Mouse (Mus musculus) ES-Bruce4 (cell line): ENCODE measurements around the gene Hectd1. TPM values are rescaled to one million over a fixed set of nuclear protein-coding genes. Genes with fewer than 3 reads are reported as not detected.

Experiments
- H3K27ac ChIP-seq: 2 replicates; pipeline ENCODE4 v1.5.1; 2012; ENCODE audit warnings: low read length, inconsistent platforms; ENCODE audit not compliant: insufficient read depth
- H3K27me3 ChIP-seq: 2 replicates; pipeline ENCODE4 v1.6.1; 2012; ENCODE audit warnings: mild to moderate bottlenecking, low read length, inconsistent platforms; ENCODE audit not compliant: control insufficient read depth, poor library complexity, insufficient read depth, severe bottlenecking
- H3K36me3 ChIP-seq: 2 replicates; pipeline ENCODE4 v1.6.1; 2012; ENCODE audit warnings: inconsistent platforms, mild to moderate bottlenecking, low read length, moderate library complexity; ENCODE audit not compliant: control insufficient read depth, poor library complexity, insufficient read depth, severe bottlenecking
- H3K4me1 ChIP-seq: one replicate; pipeline ENCODE4 v1.8.1; 2011; ENCODE audit warnings: low read length; ENCODE audit not compliant: control insufficient read depth, insufficient read depth
- H3K4me3 ChIP-seq: 2 replicates; pipeline ENCODE4 v1.5.1; 2011; ENCODE audit warnings: low read depth, mild to moderate bottlenecking, low read length
- H3K9ac ChIP-seq: 2 replicates; pipeline ENCODE4 v1.6.1; 2012; ENCODE audit warnings: low read depth, mild to moderate bottlenecking, inconsistent platforms; ENCODE audit not compliant: poor library complexity, severe bottlenecking
- H3K9me3 ChIP-seq: replicated peaks from 2 replicates; pipeline ENCODE4 v1.6.1; 2012; ENCODE audit warnings: mild to moderate bottlenecking, low read length, inconsistent platforms; ENCODE audit not compliant: control insufficient read depth, poor library complexity, insufficient read depth, severe bottlenecking
- CTCF ChIP-seq: IDR thresholded peaks from one replicate; pipeline ENCODE4 v1.8.1; 2011; ENCODE audit warnings: low read depth, low read length
- EP300 ChIP-seq: IDR thresholded peaks from 2 replicates; pipeline ENCODE4 v1.6.1; 2011; ENCODE audit warnings: low read depth, low read length; ENCODE audit not compliant: insufficient read depth
- POLR2A ChIP-seq: IDR thresholded peaks from one replicate; pipeline ENCODE4 v1.8.1; 2011; ENCODE audit warnings: low read length; ENCODE audit not compliant: insufficient read depth
- polyA plus RNA-seq: library from polyadenylated mRNA; stranded (reverse); fragments of >200 nt; gene quantifications from 2 replicates; pipeline ENCODE4 v1.2.4, GENCODE M21; 2011; ENCODE audit warnings: low read depth; ENCODE audit not compliant: missing spikeins, insufficient read depth, insufficient read length

Hectd1 gene
- polyA plus RNA-seq, 1 experiment = 96.9 TPM

- no peaks in the 10 kb centered on the region for H3K9me3 ChIP-seq
- H3K4me3 ChIP-seq = no peak overlapping the region
- H3K27ac ChIP-seq = peak overlapping the region; percentile 85
- peak; percentile 57; the same call in 1 of the 2 replicates for TF ChIP-seq EP300
- no peak for TF ChIP-seq CTCF
- peak overlapping the region; percentile 97; the same call in 1 of the 2 replicates for H3K9ac ChIP-seq
- H3K4me1 ChIP-seq = no peaks in the 10 kb centered on the region
- H3K36me3 ChIP-seq = peaks cover 3% of the 10 kb centered on the region; the same call in 1 of the 2 replicates
- no peaks in the 10 kb centered on the region for H3K27me3 ChIP-seq
Measured at GRCm38 (mm10) chr12:51831931-51832330, 2.6 kb upstream of the Hectd1 start.

- Histone ChIP-seq H3K27me3 (no peaks in the 10 kb centered on the region), H3K4me3 (0 out of 2 replicates have a peak overlapping the region, but pooled peaks have one; percentile 29), H3K4me1 (no peaks in the 10 kb centered on the region), H3K36me3 (peaks cover 6% of the 10 kb centered on the region; the same call in 1 of the 2 replicates), H3K9me3 (no peaks in the 10 kb centered on the region), H3K9ac (peak overlapping the region; percentile 97; the same call in 1 of the 2 replicates), H3K27ac (peak overlapping the region; percentile 85)
- TF ChIP-seq EP300 (no peak), POLR2A (no peak), CTCF (no peak)
Measured at GRCm38 (mm10) chr12:51831296-51831695, 2.0 kb upstream of the Hectd1 start.

GRCm38 (mm10) chr12:51830671-51831070, 1.3 kb upstream of the Hectd1 start:
- H3K4me3 ChIP-seq = peak overlapping the region; percentile 25; the same call in 1 of the 2 replicates
- H3K9ac ChIP-seq = peak overlapping the region; percentile 97
- no peaks in the 10 kb centered on the region for H3K27me3 ChIP-seq
- H3K36me3 ChIP-seq = peaks cover 6% of the 10 kb centered on the region; the same call in 1 of the 2 replicates
- no peaks in the 10 kb centered on the region for H3K9me3 ChIP-seq
- TF ChIP-seq CTCF (no peak), EP300 (no peak)
- peak overlapping the region; percentile 85 for H3K27ac ChIP-seq
- no peaks in the 10 kb centered on the region for H3K4me1 ChIP-seq

- peak overlapping the region; percentile 72 for H3K27ac ChIP-seq
- no peak for TF ChIP-seq EP300
- TF ChIP-seq CTCF = no peak
- no peak for TF ChIP-seq POLR2A
- H3K9ac ChIP-seq = peak overlapping the region; percentile 97
- H3K4me1 ChIP-seq = no peaks in the 10 kb centered on the region
- H3K9me3 ChIP-seq = no peaks in the 10 kb centered on the region
- no peaks in the 10 kb centered on the region for H3K27me3 ChIP-seq
- peaks cover 8% of the 10 kb centered on the region; the same call in 1 of the 2 replicates for H3K36me3 ChIP-seq
- peak overlapping the region; percentile 77 for H3K4me3 ChIP-seq
Measured at GRCm38 (mm10) chr12:51830077-51830402, 704 bp upstream of the Hectd1 start.

GRCm38 (mm10) chr12:51828716-51829289, 533 bp downstream of the Hectd1 start:
- Histone ChIP-seq H3K4me1 (no peaks in the 10 kb centered on the region), H3K4me3 (peak overlapping the region; percentile 95), H3K27me3 (no peaks in the 10 kb centered on the region), H3K9me3 (no peaks in the 10 kb centered on the region), H3K27ac (peak overlapping the region; percentile 74), H3K9ac (peak overlapping the region; percentile 97), H3K36me3 (peaks cover 14% of the 10 kb centered on the region)
- TF ChIP-seq EP300 (no peak), CTCF (no peak), POLR2A (no peak)

- H3K9me3 ChIP-seq = no peaks in the 10 kb centered on the region
- no peaks in the 10 kb centered on the region for H3K4me1 ChIP-seq
- peak overlapping the region; percentile 95 for H3K4me3 ChIP-seq
- H3K27me3 ChIP-seq = no peaks in the 10 kb centered on the region
- H3K9ac ChIP-seq = peak overlapping the region; percentile 97
- peaks cover 14% of the 10 kb centered on the region for H3K36me3 ChIP-seq
- TF ChIP-seq POLR2A = no peak
- TF ChIP-seq EP300 = no peak
- no peak for TF ChIP-seq CTCF
- H3K27ac ChIP-seq = no peak overlapping the region
Measured at GRCm38 (mm10) chr12:51827958-51828650, 1.2 kb downstream of the Hectd1 start.
